Mouse (Mus musculus) stomach, postnatal 0 days (tissue): ENCODE measurements around the gene Afap1l2. TPM values are rescaled to one million over a fixed set of nuclear protein-coding genes. Genes with fewer than 3 reads are reported as not detected.

Experiments used
- ATAC-seq: fragments of 200-750 bp; cut with Nextera tagmentation; 2 replicates; pipeline ENCODE4 v1.8.0; 2017; ENCODE audit not compliant: low FRiP score, low TSS enrichment
- DNase-seq: peaks from one replicate; pipeline ENCODE4 v3.0.0-alpha.2; 2016; ENCODE audit warnings: low spot score
- H3K27ac ChIP-seq: fragments of 300-500 bp; sonication (generic); replicated peaks from 2 replicates; pipeline ENCODE4 v1.5.1; 2014; ENCODE audit warnings: mild to moderate bottlenecking, control low read depth
- H3K27me3 ChIP-seq: fragments of 300-500 bp; sonication (generic); 2 replicates; pipeline ENCODE4 v1.6.1; 2014; ENCODE audit warnings: low read length; ENCODE audit not compliant: control insufficient read depth, insufficient read depth
- H3K36me3 ChIP-seq: fragments of 300-500 bp; sonication (generic); 2 replicates; pipeline ENCODE4 v1.6.1; 2014; ENCODE audit warnings: low read length, mixed read lengths; ENCODE audit not compliant: control insufficient read depth, insufficient read depth
- H3K4me1 ChIP-seq: fragments of 300-500 bp; sonication (generic); replicated peaks from 2 replicates; pipeline ENCODE4 v1.6.1; 2014; ENCODE audit warnings: antibody characterized with exemption; ENCODE audit not compliant: control insufficient read depth, insufficient read depth
- H3K4me2 ChIP-seq: fragments of 300-500 bp; sonication (generic); replicated peaks from 2 replicates; pipeline ENCODE4 v1.6.1; 2014; ENCODE audit warnings: low read depth, mild to moderate bottlenecking, control low read depth, moderate library complexity
- H3K4me3 ChIP-seq: fragments of 300-500 bp; sonication (generic); 2 replicates; pipeline ENCODE4 v1.5.1; 2014; ENCODE audit warnings: low read depth, low read length, control low read depth
- H3K9ac ChIP-seq: fragments of 300-500 bp; sonication (generic); 2 replicates; pipeline ENCODE4 v1.6.1; 2014; ENCODE audit warnings: mild to moderate bottlenecking, low read length, control low read depth, mixed read lengths
- H3K9me3 ChIP-seq: fragments of 300-500 bp; sonication (generic); 2 replicates; pipeline ENCODE4 v1.6.1; 2016; ENCODE audit warnings: low read length; ENCODE audit not compliant: control insufficient read depth
- CTCF ChIP-seq: IDR thresholded peaks from 2 replicates; pipeline ENCODE4 v1.5.1; 2016; ENCODE audit warnings: antibody characterized with exemption, low read depth, mild to moderate bottlenecking, moderate library complexity
- EP300 ChIP-seq: optimal IDR thresholded peaks from 2 replicates; pipeline ENCODE3; 2016; ENCODE audit warnings: antibody characterized with exemption
- WGBS: fragments of 180-500 bp; shearing (Covaris S2); extraction: QIAGEN DNeasy Blood & Tissue Kit; methylation state at CpG from one replicate; pipeline ENCODE4 v1.1.7; 2014; 5-methylcytosine and 5-hydroxymethylcytosine counted together
- polyA plus RNA-seq: library from polyadenylated mRNA; unstranded; fragments of >200 nt; fragmentation: Nextera tagmentation; extraction: Ambion mirVana; gene quantifications from 2 replicates; pipeline ENCODE4 v1.2.1, GENCODE M21; 2015

Afap1l2 gene
- polyA plus RNA-seq, 1 experiment from 2014 or later: 9.0 TPM

DNA sequence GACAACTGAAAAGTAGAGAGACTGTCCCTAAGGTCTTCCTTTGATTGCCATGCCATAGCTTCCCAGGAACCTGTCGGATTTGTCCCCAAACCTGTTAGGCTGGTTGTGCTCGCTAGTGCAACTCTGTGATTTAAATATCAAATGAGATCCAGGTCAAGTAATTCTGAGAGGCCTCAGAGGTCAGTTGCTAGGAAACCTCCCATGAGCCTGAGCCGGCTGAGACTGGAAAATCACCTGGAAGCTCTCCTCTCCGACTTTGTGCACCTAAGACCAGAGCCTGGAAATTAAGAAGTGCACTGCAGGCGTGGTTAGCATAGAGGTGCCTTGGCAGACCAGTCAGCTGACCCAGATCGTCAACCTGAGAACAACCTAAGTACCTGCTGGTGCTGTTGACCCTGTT is 92.9 kb downstream of the Afap1l2 start:
- H3K4me2 ChIP-seq: no peak overlapping the region
- DNase-seq (peak; percentile 61), ATAC-seq (peak; percentile 57)
- H3K9ac ChIP-seq: no peak overlapping the region
- peaks cover 3% of the 10 kb centered on the region; the same call in 1 of the 2 replicates for H3K36me3 ChIP-seq
- TF ChIP-seq EP300 (peak; percentile 80), CTCF (no peak)
- H3K9me3 ChIP-seq: 0 out of 2 replicates have a peak, but pooled peaks cover 3% of the 10 kb centered on the region
- WGBS: 50% methylated on average over 6 of the region's 6 CpGs
- no peaks in the 10 kb centered on the region for H3K4me1 ChIP-seq
- no peak overlapping the region for H3K4me3 ChIP-seq
- H3K27ac ChIP-seq: peak overlapping the region; percentile 56
- no peaks in the 10 kb centered on the region for H3K27me3 ChIP-seq

DNA sequence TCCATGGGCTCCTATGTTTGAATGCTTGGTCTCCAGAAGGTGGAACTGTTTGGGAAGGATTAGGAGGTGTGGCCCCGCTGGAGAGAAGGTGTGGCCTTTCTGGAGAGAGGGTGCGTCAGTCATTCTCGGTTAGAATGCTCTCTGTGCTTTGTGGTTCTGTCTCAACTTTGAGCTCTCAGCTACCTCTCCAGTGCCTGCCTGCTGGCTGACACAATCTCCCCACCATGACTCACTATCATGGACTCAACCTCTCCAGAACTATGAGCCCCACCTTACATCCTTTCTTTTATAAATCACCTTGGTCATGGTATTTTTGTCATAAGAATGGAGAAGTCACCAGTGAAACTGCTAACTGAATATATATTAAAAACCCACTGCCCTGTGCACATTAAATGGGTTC is 93.4 kb downstream of the Afap1l2 start:
- H3K27me3 ChIP-seq: no peaks in the 10 kb centered on the region
- WGBS: 82% methylated on average over 3 of the region's 3 CpGs
- H3K9me3 ChIP-seq: 0 out of 2 replicates have a peak, but pooled peaks cover 3% of the 10 kb centered on the region
- no peak for ATAC-seq
- H3K4me1 ChIP-seq: no peaks in the 10 kb centered on the region
- peaks cover 3% of the 10 kb centered on the region; the same call in 1 of the 2 replicates for H3K36me3 ChIP-seq
- TF ChIP-seq CTCF (no peak), EP300 (no peak)
- no peak overlapping the region for H3K27ac ChIP-seq
- H3K9ac ChIP-seq: no peak overlapping the region
- H3K4me3 ChIP-seq: no peak overlapping the region
- H3K4me2 ChIP-seq: no peak overlapping the region
- DNase-seq: no peak

DNA sequence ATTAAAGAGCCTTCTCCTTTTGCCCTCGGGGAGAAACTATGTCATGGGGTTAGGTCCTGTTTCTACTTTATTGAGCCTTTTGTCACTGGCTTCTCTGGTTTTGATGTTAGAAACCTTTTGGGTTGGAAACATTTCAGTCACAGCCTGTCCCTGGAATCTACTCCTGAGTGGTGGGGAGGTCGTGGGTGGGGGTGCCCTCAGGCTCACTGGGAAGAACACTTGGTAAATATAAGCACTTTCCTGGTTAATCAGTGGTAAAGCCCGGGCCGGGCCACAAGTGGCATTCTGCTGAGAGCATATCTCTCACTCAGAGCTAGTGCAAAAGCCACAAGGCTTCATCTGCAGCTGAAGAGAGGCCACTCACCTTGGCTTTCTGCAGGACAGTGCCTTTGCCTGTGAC is 94.3 kb downstream of the Afap1l2 start:
- H3K9ac ChIP-seq: no peak overlapping the region
- WGBS: 67% methylated on average over 4 of the region's 4 CpGs
- TF ChIP-seq CTCF (no peak), EP300 (no peak)
- H3K4me2 ChIP-seq: no peak overlapping the region
- no peak overlapping the region for H3K4me3 ChIP-seq
- no peak overlapping the region for H3K27ac ChIP-seq
- DNase-seq: no peak
- no peaks in the 10 kb centered on the region for H3K27me3 ChIP-seq
- no peaks in the 10 kb centered on the region for H3K4me1 ChIP-seq
- peaks cover 3% of the 10 kb centered on the region; the same call in 1 of the 2 replicates for H3K36me3 ChIP-seq
- 0 out of 2 replicates have a peak, but pooled peaks cover 3% of the 10 kb centered on the region for H3K9me3 ChIP-seq
- no peak for ATAC-seq

DNA sequence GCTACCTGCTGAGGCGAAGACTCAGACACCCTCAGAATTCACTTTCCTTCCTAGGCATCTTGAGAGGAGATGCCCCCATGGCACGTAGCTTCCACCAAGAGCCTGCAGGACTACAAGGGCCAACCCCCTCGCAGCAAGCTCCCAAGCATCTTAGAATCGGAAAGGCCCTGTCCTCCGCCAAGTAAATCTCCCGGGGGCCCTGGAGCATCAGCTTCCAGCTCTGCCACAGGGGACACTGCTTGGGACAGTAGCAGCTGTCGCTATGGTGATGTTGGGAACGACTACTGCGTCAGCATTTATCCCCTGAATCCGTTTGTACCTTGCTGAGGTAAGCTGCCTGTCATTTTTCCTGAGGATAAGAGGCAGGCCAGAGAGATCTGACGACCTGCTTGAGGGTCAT is 97.5 kb downstream of the Afap1l2 start:
- H3K4me1 ChIP-seq: no peaks in the 10 kb centered on the region
- H3K4me2 ChIP-seq: no peak overlapping the region
- DNase-seq (no peak), ATAC-seq (no peak)
- no peaks in the 10 kb centered on the region for H3K27me3 ChIP-seq
- WGBS: 68% methylated on average over 11 of the region's 11 CpGs
- H3K4me3 ChIP-seq: no peak overlapping the region
- peaks cover 3% of the 10 kb centered on the region; the same call in 1 of the 2 replicates for H3K36me3 ChIP-seq
- 0 out of 2 replicates have a peak, but pooled peaks cover 3% of the 10 kb centered on the region for H3K9me3 ChIP-seq
- H3K27ac ChIP-seq: no peak overlapping the region
- no peak for TF ChIP-seq EP300
- TF ChIP-seq CTCF: no peak
- no peak overlapping the region for H3K9ac ChIP-seq

DNA sequence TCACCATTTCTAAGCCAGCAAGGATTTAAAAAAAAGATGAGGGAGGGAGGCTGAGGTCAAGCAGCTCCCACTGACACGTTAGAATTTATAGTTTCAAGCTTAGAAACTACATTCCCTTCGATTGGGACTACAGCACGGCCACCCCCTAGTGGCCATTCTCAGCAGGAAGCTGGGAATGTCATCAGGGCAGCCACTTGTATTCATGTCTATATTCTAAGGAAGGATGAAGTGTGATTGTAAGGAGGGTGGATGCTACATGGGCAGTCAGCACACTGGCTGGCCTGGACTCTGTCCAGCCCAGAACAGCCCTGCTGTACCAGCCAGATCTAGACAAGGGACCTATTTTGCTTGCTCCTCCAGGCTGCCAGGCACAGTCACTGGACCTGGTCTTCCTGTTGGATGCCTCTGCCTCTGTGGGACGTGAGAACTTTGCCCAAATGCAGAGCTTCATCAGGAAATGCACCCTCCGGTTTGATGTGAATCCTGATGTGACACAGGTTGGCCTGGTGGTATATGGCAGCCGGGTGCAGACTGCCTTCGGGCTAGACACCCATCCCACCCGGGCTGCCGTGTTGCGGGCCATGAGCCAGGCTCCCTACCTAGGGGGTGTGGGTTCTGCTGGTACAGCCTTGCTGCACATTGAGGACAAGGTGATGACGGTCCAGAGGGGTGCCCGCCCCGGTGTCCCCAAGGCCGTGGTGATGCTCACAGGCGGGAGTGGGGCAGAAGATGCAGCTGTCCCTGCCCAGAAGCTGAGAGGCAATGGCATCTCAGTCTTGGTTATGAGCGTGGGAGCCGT is 99.4 kb downstream of the Afap1l2 start:
- Histone ChIP-seq H3K9me3 (no peaks in the 10 kb centered on the region), H3K27ac (no peak overlapping the region), H3K4me1 (no peaks in the 10 kb centered on the region), H3K36me3 (no peaks in the 10 kb centered on the region), H3K4me3 (no peak overlapping the region), H3K27me3 (no peaks in the 10 kb centered on the region), H3K9ac (no peak overlapping the region), H3K4me2 (no peak overlapping the region)
- WGBS: 71% methylated on average over 17 of the region's 17 CpGs
- ATAC-seq (peak; percentile 45), DNase-seq (peak; percentile 74)
- TF ChIP-seq EP300 (no peak), CTCF (peak; percentile 97)

DNA sequence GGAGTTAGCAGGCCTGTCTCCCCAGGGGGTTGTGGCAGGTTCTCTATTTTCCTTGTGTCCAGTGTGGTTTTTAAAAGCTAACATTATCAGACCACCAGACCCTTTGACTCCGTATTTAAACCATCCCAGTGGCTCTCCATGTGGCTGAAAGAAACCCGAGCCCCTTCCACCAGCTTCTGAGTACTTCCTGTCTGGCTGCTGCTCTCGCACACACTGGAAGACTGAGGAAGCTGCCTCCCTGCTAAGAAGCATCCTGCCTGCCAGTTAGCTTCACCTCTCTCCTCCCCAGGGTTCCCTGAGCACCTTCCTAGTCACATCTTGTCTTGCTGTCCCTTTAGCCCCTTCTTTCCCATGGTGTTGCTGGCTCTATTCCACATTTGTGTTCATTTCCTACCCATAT is 100.2 kb downstream of the Afap1l2 start:
- no peak for DNase-seq
- 55% methylated on average over 3 of the region's 3 CpGs for WGBS
- no peak overlapping the region for H3K4me2 ChIP-seq
- TF ChIP-seq CTCF: no peak
- no peak for TF ChIP-seq EP300
- no peak overlapping the region for H3K4me3 ChIP-seq
- no peaks in the 10 kb centered on the region for H3K4me1 ChIP-seq
- H3K27me3 ChIP-seq: no peaks in the 10 kb centered on the region
- H3K27ac ChIP-seq: no peak overlapping the region
- H3K9ac ChIP-seq: no peak overlapping the region
- ATAC-seq: no peak
- no peaks in the 10 kb centered on the region for H3K36me3 ChIP-seq
- no peaks in the 10 kb centered on the region for H3K9me3 ChIP-seq
